Mouse (Mus musculus): ENCODE data around the gene Fat4. TPM values are rescaled to one million over a fixed set of nuclear protein-coding genes. Genes with fewer than 3 reads are reported as not detected.

Gene Fat4
- polyA plus RNA-seq, 1 experiment, result 0.83 TPM

GRCm38 (mm10) chr3:38937159-38937558 is 50.4 kb downstream of the Fat4 start:
- Histone ChIP-seq H3K4me1 (ENCODE audit: control insufficient read depth, insufficient read depth, insufficient read length) (no peaks in the 10 kb centered on the region), H3K36me3 (ENCODE audit: control insufficient read depth, insufficient read depth, low read length) (no peaks in the 10 kb centered on the region), H3K4me3 (ENCODE audit: extremely low read depth, insufficient read depth, insufficient read length) (no peak overlapping the region), H3K27ac (ENCODE audit: insufficient read depth, low read length) (no peak overlapping the region), H3K27me3 (ENCODE audit: control insufficient read depth, insufficient read depth, low read length) (no peaks in the 10 kb centered on the region)
- TF ChIP-seq CTCF (IDR thresholded peaks at IDR 0.05; ENCODE audit: extremely low read depth, insufficient read depth, insufficient read length, insufficient replicate concordance), result no peak
- no peak for TF ChIP-seq POLR2A (IDR thresholded peaks at IDR 0.05; ENCODE audit: low read depth, low read length)
- 69% methylated on average over 8 of the region's 8 CpGs for WGBS
- DNase-seq (ENCODE audit: low read depth in 1 of 2, low spot score in 2 of 2), result no peak

- 82% methylated on average over 5 of the region's 5 CpGs for WGBS
- TF ChIP-seq POLR2A (IDR thresholded peaks at IDR 0.05; ENCODE audit: low read depth, low read length) (no peak), CTCF (IDR thresholded peaks at IDR 0.05; ENCODE audit: extremely low read depth, insufficient read depth, insufficient read length, insufficient replicate concordance) (no peak)
- Histone ChIP-seq H3K36me3 (ENCODE audit: control insufficient read depth, insufficient read depth, low read length) (no peaks in the 10 kb centered on the region), H3K27ac (ENCODE audit: insufficient read depth, low read length) (no peak overlapping the region), H3K27me3 (ENCODE audit: control insufficient read depth, insufficient read depth, low read length) (no peaks in the 10 kb centered on the region), H3K4me1 (ENCODE audit: control insufficient read depth, insufficient read depth, insufficient read length) (no peaks in the 10 kb centered on the region), H3K4me3 (ENCODE audit: extremely low read depth, insufficient read depth, insufficient read length) (no peak overlapping the region)
- DNase-seq (ENCODE audit: low read depth in 1 of 2, low spot score in 2 of 2), result no peak
These were observed 51.4 kb downstream of the Fat4 start for GRCm38 (mm10) chr3:38938136-38938535.

GRCm38 (mm10) chr3:38939573-38939972 is 52.8 kb downstream of the Fat4 start:
- WGBS, result 64% methylated on average over 3 of the region's 3 CpGs
- DNase-seq (ENCODE audit: low read depth in 1 of 2, low spot score in 2 of 2), result no peak
- no peak overlapping the region for H3K27ac ChIP-seq (ENCODE audit: insufficient read depth, low read length)
- no peaks in the 10 kb centered on the region for H3K36me3 ChIP-seq (ENCODE audit: control insufficient read depth, insufficient read depth, low read length)
- H3K4me3 ChIP-seq (ENCODE audit: extremely low read depth, insufficient read depth, insufficient read length), result no peak overlapping the region
- no peaks in the 10 kb centered on the region for H3K4me1 ChIP-seq (ENCODE audit: control insufficient read depth, insufficient read depth, insufficient read length)
- no peak for TF ChIP-seq CTCF (IDR thresholded peaks at IDR 0.05; ENCODE audit: extremely low read depth, insufficient read depth, insufficient read length, insufficient replicate concordance)
- H3K27me3 ChIP-seq (ENCODE audit: control insufficient read depth, insufficient read depth, low read length), result no peaks in the 10 kb centered on the region

GRCm38 (mm10) chr3:38940327-38940726 is 53.6 kb downstream of the Fat4 start:
- TF ChIP-seq CTCF (IDR thresholded peaks at IDR 0.05; ENCODE audit: extremely low read depth, insufficient read depth, insufficient read length, insufficient replicate concordance) (no peak), POLR2A (IDR thresholded peaks at IDR 0.05; ENCODE audit: low read depth, low read length) (no peak)
- Histone ChIP-seq H3K27ac (ENCODE audit: insufficient read depth, low read length) (no peak overlapping the region), H3K4me3 (ENCODE audit: extremely low read depth, insufficient read depth, insufficient read length) (no peak overlapping the region), H3K4me1 (ENCODE audit: control insufficient read depth, insufficient read depth, insufficient read length) (no peaks in the 10 kb centered on the region), H3K27me3 (ENCODE audit: control insufficient read depth, insufficient read depth, low read length) (no peaks in the 10 kb centered on the region), H3K36me3 (ENCODE audit: control insufficient read depth, insufficient read depth, low read length) (no peaks in the 10 kb centered on the region)
- 83% methylated on average over 1 of the region's 1 CpGs for WGBS
- no peak for DNase-seq (ENCODE audit: low read depth in 1 of 2, low spot score in 2 of 2)

GRCm38 (mm10) chr3:38945157-38945556 is 58.4 kb downstream of the Fat4 start:
- Histone ChIP-seq H3K36me3 (ENCODE audit: control insufficient read depth, insufficient read depth, low read length) (no peaks in the 10 kb centered on the region), H3K4me1 (ENCODE audit: control insufficient read depth, insufficient read depth, insufficient read length) (no peaks in the 10 kb centered on the region), H3K27me3 (ENCODE audit: control insufficient read depth, insufficient read depth, low read length) (no peaks in the 10 kb centered on the region), H3K4me3 (ENCODE audit: extremely low read depth, insufficient read depth, insufficient read length) (no peak overlapping the region), H3K27ac (ENCODE audit: insufficient read depth, low read length) (no peak overlapping the region)
- no peak for DNase-seq (ENCODE audit: low read depth in 1 of 2, low spot score in 2 of 2)
- TF ChIP-seq POLR2A (IDR thresholded peaks at IDR 0.05; ENCODE audit: low read depth, low read length), result no peak
- no peak for TF ChIP-seq CTCF (IDR thresholded peaks at IDR 0.05; ENCODE audit: extremely low read depth, insufficient read depth, insufficient read length, insufficient replicate concordance)
- 74% methylated on average over 1 of the region's 1 CpGs for WGBS

- Histone ChIP-seq H3K27ac (ENCODE audit: insufficient read depth, low read length) (no peak overlapping the region), H3K4me1 (ENCODE audit: control insufficient read depth, insufficient read depth, insufficient read length) (no peaks in the 10 kb centered on the region), H3K36me3 (ENCODE audit: control insufficient read depth, insufficient read depth, low read length) (no peaks in the 10 kb centered on the region), H3K4me3 (ENCODE audit: extremely low read depth, insufficient read depth, insufficient read length) (no peak overlapping the region), H3K27me3 (ENCODE audit: control insufficient read depth, insufficient read depth, low read length) (no peaks in the 10 kb centered on the region)
- TF ChIP-seq CTCF (IDR thresholded peaks at IDR 0.05; ENCODE audit: extremely low read depth, insufficient read depth, insufficient read length, insufficient replicate concordance) (no peak), POLR2A (IDR thresholded peaks at IDR 0.05; ENCODE audit: low read depth, low read length) (no peak)
- 50% methylated on average over 7 of the region's 7 CpGs for WGBS
- DNase-seq (ENCODE audit: low read depth in 1 of 2, low spot score in 2 of 2), result no peak
These were observed 61.0 kb downstream of the Fat4 start for GRCm38 (mm10) chr3:38947706-38948105.

GRCm38 (mm10) chr3:38952602-38953001 is 65.9 kb downstream of the Fat4 start:
- whole genome bisulfite sequencing, result 65% methylated on average over 3 of the region's 3 CpGs
- no peak for DNase-seq (ENCODE audit: low read depth in 1 of 2, low spot score in 2 of 2)
- Histone ChIP-seq H3K27me3 (ENCODE audit: control insufficient read depth, insufficient read depth, low read length) (no peaks in the 10 kb centered on the region), H3K4me3 (ENCODE audit: extremely low read depth, insufficient read depth, insufficient read length) (no peak overlapping the region), H3K36me3 (ENCODE audit: control insufficient read depth, insufficient read depth, low read length) (no peaks in the 10 kb centered on the region), H3K4me1 (ENCODE audit: control insufficient read depth, insufficient read depth, insufficient read length) (no peaks in the 10 kb centered on the region), H3K27ac (ENCODE audit: insufficient read depth, low read length) (no peak overlapping the region)
- TF ChIP-seq POLR2A (IDR thresholded peaks at IDR 0.05; ENCODE audit: low read depth, low read length), result no peak
